Mouse (Mus musculus) lung, postnatal 0 days (tissue): Measurements from ENCODE around the gene Tagln3. TPM values are rescaled to one million over a fixed set of nuclear protein-coding genes. Genes with fewer than 3 reads are reported as not detected.

Source experiments
- ATAC-seq: fragments of 200-750 bp; cut with Nextera tagmentation; 2 replicates; pipeline ENCODE4 v1.8.0; 2017; ENCODE audit warnings: moderate library complexity
- DNase-seq: peaks from one replicate; pipeline ENCODE4 v3.0.0-alpha.2; 2016; ENCODE audit warnings: low spot score
- H3K27ac ChIP-seq: fragments of 300-500 bp; sonication (generic); 2 replicates; pipeline ENCODE4 v1.5.1; 2014; ENCODE audit warnings: antibody characterized with exemption, mild to moderate bottlenecking, low read length, mixed read lengths
- H3K27me3 ChIP-seq: fragments of 300-500 bp; sonication (generic); replicated peaks from 2 replicates; pipeline ENCODE4 v1.6.1; 2014; ENCODE audit warnings: low read length, mixed read lengths; ENCODE audit not compliant: insufficient read depth
- H3K36me3 ChIP-seq: fragments of 300-500 bp; sonication (generic); 2 replicates; pipeline ENCODE4 v1.6.1; 2014; ENCODE audit warnings: low read length, mixed read lengths; ENCODE audit not compliant: insufficient read depth
- H3K4me1 ChIP-seq: fragments of 300-500 bp; sonication (generic); 2 replicates; pipeline ENCODE4 v1.6.1; 2014; ENCODE audit warnings: antibody characterized with exemption, low read depth, low read length, mixed read lengths; ENCODE audit not compliant: insufficient read depth
- H3K4me2 ChIP-seq: fragments of 300-500 bp; sonication (generic); replicated peaks from 2 replicates; pipeline ENCODE4 v1.6.1; 2014; ENCODE audit warnings: low read depth, mild to moderate bottlenecking, low read length, moderate library complexity, mixed read lengths
- H3K4me3 ChIP-seq: fragments of 300-500 bp; sonication (generic); 2 replicates; pipeline ENCODE4 v1.5.1; 2014; ENCODE audit warnings: low read depth, low read length
- H3K9ac ChIP-seq: fragments of 300-500 bp; sonication (generic); replicated peaks from 2 replicates; pipeline ENCODE4 v1.6.1; 2014; ENCODE audit warnings: low read depth, mild to moderate bottlenecking
- H3K9me3 ChIP-seq: fragments of 300-500 bp; sonication (generic); 2 replicates; pipeline ENCODE4 v1.6.1; 2016; ENCODE audit warnings: low read length, mixed read lengths
- CTCF ChIP-seq: IDR thresholded peaks from 2 replicates; pipeline ENCODE4 v1.5.1; 2016; ENCODE audit warnings: antibody characterized with exemption, mild to moderate bottlenecking
- EP300 ChIP-seq: IDR thresholded peaks from 2 replicates; pipeline ENCODE4 v1.6.1; 2016; ENCODE audit warnings: antibody characterized with exemption, mild to moderate bottlenecking, control low read depth
- WGBS: fragments of 180-500 bp; shearing (Covaris S2); extraction: QIAGEN DNeasy Blood & Tissue Kit; methylation state at CpG from one replicate; pipeline ENCODE4 v1.1.7; 2014; 5-methylcytosine and 5-hydroxymethylcytosine counted together
- polyA plus RNA-seq: library from polyadenylated mRNA; unstranded; fragments of >200 nt; fragmentation: Nextera tagmentation; extraction: Ambion mirVana; gene quantifications from 2 replicates; pipeline ENCODE4 v1.2.1, GENCODE M21; 2015

The Tagln3 gene
- polyA plus RNA-seq, 1 experiment from 2014 or later, result 0.53 TPM

DNA sequence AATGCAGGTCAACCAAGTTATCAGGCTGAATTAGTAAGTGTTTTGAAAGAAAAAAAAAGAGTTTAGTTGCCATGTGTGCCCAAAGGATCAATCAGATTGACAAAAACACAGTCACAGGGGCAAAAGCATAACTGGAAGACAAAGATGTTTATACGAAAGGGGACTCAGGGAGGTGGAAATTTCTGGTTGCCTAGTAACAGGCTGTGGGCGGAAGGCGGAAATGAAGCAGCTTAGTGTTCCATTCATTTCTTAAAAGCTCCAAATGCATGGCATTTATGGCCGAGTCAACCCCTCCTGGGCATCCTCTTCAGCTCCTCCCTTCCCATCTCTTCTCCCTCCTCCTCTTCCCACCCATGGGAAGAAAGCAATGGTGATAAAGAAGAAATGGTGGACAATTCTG lies 34.2 kb downstream of the Tagln3 start:
- no peaks in the 10 kb centered on the region for H3K27me3 ChIP-seq
- no peak for TF ChIP-seq CTCF
- TF ChIP-seq EP300, result no peak
- H3K4me2 ChIP-seq, result no peak overlapping the region
- WGBS, result 18% methylated on average over 4 of the region's 4 CpGs
- H3K4me3 ChIP-seq, result no peak overlapping the region
- H3K9ac ChIP-seq, result no peak overlapping the region
- no peaks in the 10 kb centered on the region for H3K4me1 ChIP-seq
- no peaks in the 10 kb centered on the region for H3K36me3 ChIP-seq
- H3K9me3 ChIP-seq, result no peaks in the 10 kb centered on the region
- DNase-seq (peak; percentile 19), ATAC-seq (no peak)
- no peak overlapping the region for H3K27ac ChIP-seq

DNA sequence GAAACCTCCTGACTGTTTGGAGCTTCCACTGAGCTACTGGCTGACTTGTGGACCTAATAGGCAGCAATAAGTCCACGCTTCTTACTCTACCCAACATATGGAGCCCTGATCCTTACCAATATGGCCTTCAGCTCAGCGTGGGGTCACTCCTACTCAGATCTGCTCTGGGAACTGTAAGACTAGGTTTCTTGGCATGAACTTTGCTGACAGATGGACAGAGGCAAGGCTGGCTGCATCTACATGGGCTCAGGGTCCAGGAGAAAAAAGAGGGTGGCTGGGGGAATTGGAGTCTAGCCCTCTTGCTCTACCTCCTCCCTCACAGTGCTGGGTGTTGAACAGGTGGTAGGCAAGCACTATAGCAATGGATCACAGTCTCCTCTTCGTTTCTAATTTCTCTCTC lies 37.6 kb downstream of the Tagln3 start:
- H3K4me3 ChIP-seq, result no peak overlapping the region
- WGBS, result 87% methylated on average over 3 of the region's 3 CpGs

GRCm38 (mm10) chr16:45685295-45685694 lies 39.1 kb downstream of the Tagln3 start:
- H3K9ac ChIP-seq, result no peak overlapping the region
- H3K9me3 ChIP-seq, result no peaks in the 10 kb centered on the region
- no peak overlapping the region for H3K4me2 ChIP-seq
- 60% methylated on average over 3 of the region's 3 CpGs for WGBS
- ATAC-seq (no peak), DNase-seq (no peak)
- TF ChIP-seq EP300 (no peak), CTCF (no peak)
- H3K27me3 ChIP-seq, result no peaks in the 10 kb centered on the region
- no peaks in the 10 kb centered on the region for H3K36me3 ChIP-seq
- H3K27ac ChIP-seq, result no peak overlapping the region
- no peaks in the 10 kb centered on the region for H3K4me1 ChIP-seq
- H3K4me3 ChIP-seq, result no peak overlapping the region

More for the DNA sequence above, 37.6 kb downstream of the Tagln3 start:
- Histone ChIP-seq H3K4me2 (no peak overlapping the region), H3K36me3 (no peaks in the 10 kb centered on the region), H3K9me3 (no peaks in the 10 kb centered on the region), H3K27me3 (no peaks in the 10 kb centered on the region), H3K4me1 (no peaks in the 10 kb centered on the region), H3K9ac (no peak overlapping the region), H3K27ac (no peak overlapping the region)
- ATAC-seq (no peak), DNase-seq (no peak)
- TF ChIP-seq CTCF (no peak), EP300 (no peak)

DNA sequence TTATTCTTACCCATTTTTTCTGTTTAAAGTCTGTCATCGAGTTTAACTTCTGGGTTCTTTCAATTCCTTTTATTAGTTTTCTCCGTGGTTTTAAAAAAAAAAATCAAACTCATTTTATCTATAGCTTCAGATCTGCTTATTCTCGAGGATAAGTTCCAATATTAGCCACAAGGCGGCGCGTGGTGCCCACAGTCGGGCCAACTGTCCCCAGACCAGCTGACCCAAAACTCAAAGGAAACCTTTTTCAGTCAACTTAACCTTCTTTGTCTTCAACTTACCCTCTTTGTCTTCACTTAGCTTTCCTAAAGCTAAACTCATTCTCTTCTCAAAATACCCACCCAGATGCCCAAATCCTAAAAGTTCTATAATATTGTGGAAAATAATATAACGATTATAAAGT lies 39.6 kb downstream of the Tagln3 start:
- TF ChIP-seq EP300 (no peak), CTCF (peak; percentile 85)
- Histone ChIP-seq H3K4me2 (no peak overlapping the region), H3K27me3 (no peaks in the 10 kb centered on the region), H3K4me1 (no peaks in the 10 kb centered on the region), H3K9ac (no peak overlapping the region), H3K36me3 (no peaks in the 10 kb centered on the region), H3K4me3 (no peak overlapping the region), H3K9me3 (no peaks in the 10 kb centered on the region), H3K27ac (no peak overlapping the region)
- 14% methylated on average over 8 of the region's 8 CpGs for WGBS
- DNase-seq, result peak; percentile 57
- ATAC-seq, result no peak

- no peaks in the 10 kb centered on the region for H3K4me1 ChIP-seq
- no peaks in the 10 kb centered on the region for H3K36me3 ChIP-seq
- DNase-seq (peak; percentile 62), ATAC-seq (no peak)
- H3K4me3 ChIP-seq, result no peak overlapping the region
- TF ChIP-seq EP300 (no peak), CTCF (peak; percentile 74)
- no peak overlapping the region for H3K27ac ChIP-seq
- H3K4me2 ChIP-seq, result no peak overlapping the region
- no peaks in the 10 kb centered on the region for H3K9me3 ChIP-seq
- 10% methylated on average over 1 of the region's 1 CpGs for WGBS
- H3K27me3 ChIP-seq, result no peaks in the 10 kb centered on the region
- H3K9ac ChIP-seq, result no peak overlapping the region
Measured at GRCm38 (mm10) chr16:45676462-45676861, 47.9 kb downstream of the Tagln3 start.

DNA sequence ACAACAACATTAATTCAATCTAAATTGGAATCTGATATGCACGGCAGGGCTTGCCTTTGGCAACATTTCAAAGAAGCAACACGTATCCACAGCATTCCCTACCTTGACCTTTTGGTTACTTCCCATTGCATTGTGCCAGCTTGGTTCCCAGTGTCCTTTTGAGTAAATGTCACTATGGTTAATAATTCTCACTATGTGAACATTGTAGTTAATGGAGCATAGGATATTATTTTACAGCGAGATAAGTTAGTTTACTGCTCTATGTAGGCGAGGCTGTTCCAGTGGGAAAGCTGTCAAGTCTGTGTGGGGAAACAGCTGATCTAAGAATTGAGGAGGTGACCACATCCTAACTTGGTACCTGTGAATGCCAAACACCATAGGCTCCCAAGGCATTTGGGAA lies 54.4 kb downstream of the Tagln3 start:
- Histone ChIP-seq H3K9me3 (no peaks in the 10 kb centered on the region), H3K27me3 (no peaks in the 10 kb centered on the region), H3K4me3 (no peak overlapping the region), H3K4me2 (no peak overlapping the region), H3K9ac (no peak overlapping the region), H3K36me3 (no peaks in the 10 kb centered on the region), H3K4me1 (no peaks in the 10 kb centered on the region), H3K27ac (no peak overlapping the region)
- TF ChIP-seq EP300, result no peak
- TF ChIP-seq CTCF, result no peak
- ATAC-seq, result no peak
- 53% methylated on average over 4 of the region's 4 CpGs for WGBS
- DNase-seq, result no peak

- H3K4me1 ChIP-seq, result no peaks in the 10 kb centered on the region
- H3K9ac ChIP-seq, result no peak overlapping the region
- H3K4me3 ChIP-seq, result no peak overlapping the region
- DNase-seq (no peak), ATAC-seq (no peak)
- TF ChIP-seq CTCF, result no peak
- H3K9me3 ChIP-seq, result no peaks in the 10 kb centered on the region
- H3K27me3 ChIP-seq, result no peaks in the 10 kb centered on the region
- no peaks in the 10 kb centered on the region for H3K36me3 ChIP-seq
- 50% methylated on average over 3 of the region's 3 CpGs for WGBS
- no peak overlapping the region for H3K27ac ChIP-seq
- H3K4me2 ChIP-seq, result no peak overlapping the region
Measured at GRCm38 (mm10) chr16:45668178-45668577, 56.2 kb downstream of the Tagln3 start.
